Mouse (Mus musculus) lung, adult 18-20 months (tissue): ENCODE results near the gene Crabp2.

ENCODE experiments used
- DNase-seq, 2 experiments: peaks; one replicate each; pipeline ENCODE4 v3.0.0; 2022; ENCODE audit warnings: mixed read lengths in 2 of 2

Gene Crabp2

DNA sequence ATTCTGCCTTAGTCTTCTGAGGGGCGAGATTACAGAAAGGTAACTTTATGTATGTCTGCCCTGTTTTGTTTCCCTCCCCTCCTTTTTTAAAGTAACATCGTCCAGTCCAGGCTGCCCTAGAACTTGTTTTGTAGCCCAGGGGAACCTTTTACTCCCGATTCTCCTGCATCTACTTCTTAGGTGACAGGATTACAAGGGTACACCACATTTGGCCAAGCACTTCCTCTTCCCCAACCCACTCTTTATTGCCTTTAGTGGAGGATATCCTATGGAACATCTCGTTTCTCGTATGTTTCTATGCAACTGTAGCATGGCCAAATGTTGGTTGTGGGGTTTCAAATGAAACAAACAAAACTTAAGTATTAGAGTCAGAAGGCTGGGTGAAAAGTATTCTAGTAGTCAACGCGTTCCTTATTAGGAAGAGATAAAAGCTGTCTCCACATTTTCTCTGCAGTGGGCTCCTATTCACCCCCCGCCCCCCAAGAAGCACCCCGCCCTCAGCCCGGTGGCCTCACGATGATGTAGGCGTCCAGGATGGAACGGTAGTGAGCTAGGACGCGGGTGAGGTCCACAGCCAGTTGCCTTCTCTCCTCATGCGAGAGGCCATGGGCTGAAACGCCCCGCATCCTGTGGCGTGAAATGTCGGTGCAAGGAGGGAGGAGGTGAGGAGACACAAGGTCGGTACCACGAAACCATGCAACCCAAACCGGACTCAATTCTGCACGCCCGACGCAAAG, 19.0 kb upstream of the Crabp2 start:
- no peak for DNase-seq

DNA sequence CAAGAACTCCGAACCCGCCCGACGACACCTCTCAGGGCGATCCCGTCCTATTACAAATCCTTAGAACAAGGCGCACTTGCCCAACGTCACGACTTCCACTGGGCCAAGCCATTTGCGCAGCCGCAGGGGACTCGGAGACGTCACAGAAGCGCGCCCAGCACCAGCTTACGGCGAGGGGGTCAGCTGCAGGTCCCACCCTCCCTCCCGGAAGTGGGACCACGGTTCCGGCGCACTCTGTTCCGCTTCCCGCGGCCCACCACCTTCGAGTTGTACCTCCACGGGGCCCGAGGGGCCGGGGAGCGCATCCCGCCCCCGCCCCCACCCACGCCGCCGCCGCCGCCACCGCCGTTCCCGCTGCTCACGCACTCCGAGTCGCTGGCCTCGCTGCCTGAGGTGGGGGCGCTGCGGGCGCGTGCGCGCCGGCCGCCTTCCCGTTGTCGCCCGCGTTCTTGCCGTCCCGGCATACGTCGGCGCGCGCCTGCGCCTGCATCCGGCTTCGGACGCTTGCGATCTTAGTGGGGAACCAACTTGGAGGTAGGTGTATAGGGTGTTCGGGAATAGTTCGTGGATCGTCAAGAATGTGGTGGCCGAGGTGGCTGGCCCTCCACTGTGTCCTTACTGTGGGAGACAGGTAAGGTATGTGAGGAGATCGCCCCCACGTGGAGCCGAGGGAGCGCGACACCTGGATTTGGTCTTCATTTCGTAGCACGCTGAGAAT, 18.2 kb upstream of the Crabp2 start, which contains the start of the genes Isg20l2 and Rrnad1:
Gene Isg20l2 (plus strand): TSS at position 237 of the 718 bp plus-strand sequence.
Gene Rrnad1 (minus strand): TSS at position 640 of the 718 bp plus-strand sequence.
- DNase-seq: peak; percentile 97 to 98

DNA sequence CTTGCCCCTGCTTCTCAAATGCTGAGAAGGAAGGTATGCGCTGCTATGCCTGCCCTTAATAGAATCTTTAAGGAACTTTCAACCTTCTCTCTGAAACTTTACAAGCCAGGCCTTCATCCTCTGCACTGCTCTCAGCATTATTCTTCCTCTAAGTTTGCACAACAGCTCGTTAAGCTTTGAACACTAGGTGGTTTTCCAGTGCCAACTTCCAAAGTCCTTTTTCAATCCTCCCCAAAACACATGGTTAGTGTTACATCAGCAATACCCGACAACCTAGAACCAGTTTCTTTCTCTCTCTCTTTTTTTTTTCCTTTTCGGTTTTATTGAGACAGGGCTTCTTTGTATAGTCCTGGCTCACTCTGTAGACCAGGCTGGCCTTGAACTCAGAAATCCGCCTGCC, 14.4 kb upstream of the Crabp2 start:
- DNase-seq: no peak

DNA sequence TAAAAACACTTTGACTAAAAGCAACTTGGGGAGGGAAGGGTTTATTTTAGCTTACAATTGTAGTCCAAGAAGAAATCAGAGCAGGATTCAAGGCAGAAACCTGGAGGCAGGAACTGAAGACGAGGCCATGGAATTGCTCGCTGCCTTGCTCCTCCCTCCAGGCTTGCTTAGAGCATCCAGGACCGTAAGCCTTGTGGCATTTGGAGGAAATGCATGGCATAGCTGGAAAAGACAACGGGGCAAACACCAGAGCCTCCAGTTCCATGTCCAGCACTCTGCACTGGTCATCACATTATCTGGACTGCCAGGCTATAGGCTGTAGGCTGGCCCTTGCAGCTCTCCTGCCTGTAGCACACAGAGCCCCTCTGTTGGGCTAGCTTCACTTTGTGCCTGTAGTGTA, 14.0 kb upstream of the Crabp2 start:
- DNase-seq: no peak

DNA sequence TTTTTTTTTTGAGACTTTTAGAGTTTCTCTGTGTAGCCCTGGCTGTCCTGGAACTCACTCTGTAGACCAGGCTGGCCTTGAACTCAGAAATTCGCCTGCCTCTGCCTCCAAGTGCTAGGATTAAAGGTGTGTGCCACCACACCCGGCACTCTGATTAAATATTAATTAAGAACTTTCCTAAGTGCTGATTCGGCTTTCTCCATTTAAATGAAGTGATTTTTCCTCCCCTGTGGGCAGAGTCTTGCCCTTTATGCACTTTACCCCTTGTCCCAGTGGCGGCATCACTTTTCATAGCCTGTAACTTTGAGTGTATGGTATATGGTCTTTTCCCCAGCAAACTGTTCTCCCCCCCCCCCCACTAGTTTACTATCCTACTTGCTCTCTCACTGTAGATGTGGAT, 13.3 kb upstream of the Crabp2 start:
- DNase-seq: no peak

DNA sequence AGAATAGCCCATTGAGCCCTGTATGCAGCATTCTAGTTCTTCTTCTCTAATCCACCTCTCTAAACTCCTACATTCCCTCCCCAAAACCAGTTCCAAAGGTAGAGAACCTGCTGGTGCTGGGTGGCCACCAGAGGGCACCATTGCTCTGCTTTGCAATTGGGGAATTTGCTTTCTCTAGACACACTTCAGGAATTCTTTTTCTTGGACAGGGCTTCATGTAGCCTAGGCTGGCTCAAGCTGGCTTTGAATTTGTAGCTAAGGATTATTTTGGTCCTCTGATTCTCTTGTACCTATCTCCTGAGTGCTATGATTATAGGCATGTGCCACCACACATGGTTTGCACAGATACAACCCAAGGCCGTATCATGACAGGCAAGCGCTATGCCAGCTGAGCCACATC, 12.7 kb upstream of the Crabp2 start:
- peak; percentile 68 to 70 for DNase-seq

- DNase-seq: no peak
Observed at GRCm38 (mm10) chr3:87940611-87941010, 7.9 kb upstream of the Crabp2 start.

- no peak for DNase-seq
Observed at GRCm38 (mm10) chr3:87942471-87942870, 6.0 kb upstream of the Crabp2 start.

GRCm38 (mm10) chr3:87943586-87943985, 4.9 kb upstream of the Crabp2 start:
- DNase-seq: no peak

DNA sequence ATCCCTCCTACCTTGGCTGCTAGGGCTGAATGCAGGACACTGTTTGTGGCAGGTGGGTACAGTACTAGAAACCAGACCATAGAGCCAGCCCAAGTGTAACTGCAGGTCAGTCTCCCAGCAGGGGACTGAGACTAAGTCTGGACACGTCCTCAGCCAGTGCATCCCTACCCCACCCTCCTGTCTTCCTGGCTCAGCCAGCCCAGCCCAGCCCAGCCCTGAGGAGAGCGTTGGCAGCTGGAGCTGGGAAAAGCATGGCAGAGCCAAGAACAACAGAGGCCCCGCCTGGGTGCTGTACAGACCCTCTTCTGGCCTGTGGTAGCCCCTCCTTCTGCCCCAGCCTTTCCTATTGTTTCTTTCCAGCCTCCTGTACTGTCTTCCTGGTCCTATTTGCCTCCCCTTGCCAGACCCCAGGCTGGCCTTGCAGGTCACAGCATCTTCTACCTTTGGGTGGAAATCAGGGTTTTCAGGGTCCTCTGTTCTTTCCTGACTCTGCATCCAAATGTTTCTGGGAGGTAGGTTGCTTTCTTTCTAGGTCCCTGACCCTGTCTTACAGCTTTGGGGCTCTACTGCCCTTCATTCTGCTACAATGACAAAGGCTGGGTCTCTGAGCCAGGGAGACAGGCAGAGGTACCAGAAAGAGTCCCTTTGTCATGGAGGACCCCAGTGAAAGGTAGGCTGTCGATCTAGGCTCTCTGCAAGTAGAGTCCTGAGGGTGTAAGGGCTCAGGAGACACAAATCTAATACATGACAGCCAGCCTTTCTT, 3.4 kb upstream of the Crabp2 start:
- DNase-seq: no peak

DNA sequence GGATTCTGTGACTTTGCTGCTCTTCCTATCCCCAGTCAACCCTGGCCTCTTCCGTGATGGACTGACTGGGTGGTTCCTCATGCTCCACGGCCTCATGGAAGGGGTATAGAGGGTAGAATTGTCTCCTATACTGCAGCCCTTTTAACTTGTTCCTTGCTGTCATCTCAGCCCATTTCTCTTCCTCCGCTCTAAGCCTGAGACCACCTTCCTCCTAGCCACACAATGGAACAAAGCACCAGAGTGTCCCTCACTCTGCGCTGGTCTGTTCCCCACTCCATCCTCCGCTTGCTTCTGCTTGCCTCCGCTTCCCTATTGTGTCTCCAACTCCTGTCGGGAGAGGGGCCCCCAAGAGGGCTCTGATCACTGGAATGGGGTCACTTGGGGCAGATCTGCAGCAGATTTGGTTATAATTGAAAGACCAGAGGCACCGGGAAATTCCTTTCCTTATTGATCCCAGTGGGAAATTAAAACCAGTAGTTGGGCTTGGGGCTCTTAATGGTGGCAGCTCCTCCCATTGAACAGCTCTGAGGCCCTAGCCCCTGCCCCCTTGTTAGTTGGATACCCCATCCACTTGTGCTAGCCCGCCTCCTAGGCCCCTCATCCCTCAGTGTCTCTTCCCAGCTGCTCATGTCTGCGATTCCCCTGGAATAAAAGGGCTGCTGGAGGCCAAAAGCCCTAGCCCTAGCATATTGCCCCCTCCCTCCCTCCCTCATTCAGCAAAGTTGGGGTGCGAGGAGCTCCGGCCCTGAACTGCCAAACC, 2.5 kb upstream of the Crabp2 start:
- DNase-seq: no peak

GRCm38 (mm10) chr3:87946541-87946860, 2.0 kb upstream of the Crabp2 start:
- DNase-seq: no peak

GRCm38 (mm10) chr3:87947056-87947810, 1.2 kb upstream of the Crabp2 start:
- no peak for DNase-seq

DNA sequence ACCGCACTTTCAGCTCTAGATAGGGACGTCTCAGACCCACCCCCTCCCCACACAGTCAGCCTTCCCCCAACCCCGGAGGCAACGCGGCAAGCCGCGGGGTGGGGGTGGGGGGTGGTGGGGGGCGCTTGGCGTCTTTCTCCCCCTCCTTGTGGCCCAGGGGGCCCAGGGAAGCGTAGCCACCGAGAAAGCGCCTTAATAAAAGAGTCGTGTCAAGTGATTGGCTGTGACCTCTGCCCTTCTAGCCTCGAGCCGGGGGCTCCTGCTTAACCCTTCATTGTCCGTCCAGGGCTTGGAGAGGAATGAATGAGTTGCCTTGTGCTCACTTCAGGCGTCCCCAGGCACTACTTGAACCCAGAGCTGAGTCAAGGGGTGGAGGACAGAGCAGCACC, 661 bp upstream of the Crabp2 start:
- no peak for DNase-seq

DNA sequence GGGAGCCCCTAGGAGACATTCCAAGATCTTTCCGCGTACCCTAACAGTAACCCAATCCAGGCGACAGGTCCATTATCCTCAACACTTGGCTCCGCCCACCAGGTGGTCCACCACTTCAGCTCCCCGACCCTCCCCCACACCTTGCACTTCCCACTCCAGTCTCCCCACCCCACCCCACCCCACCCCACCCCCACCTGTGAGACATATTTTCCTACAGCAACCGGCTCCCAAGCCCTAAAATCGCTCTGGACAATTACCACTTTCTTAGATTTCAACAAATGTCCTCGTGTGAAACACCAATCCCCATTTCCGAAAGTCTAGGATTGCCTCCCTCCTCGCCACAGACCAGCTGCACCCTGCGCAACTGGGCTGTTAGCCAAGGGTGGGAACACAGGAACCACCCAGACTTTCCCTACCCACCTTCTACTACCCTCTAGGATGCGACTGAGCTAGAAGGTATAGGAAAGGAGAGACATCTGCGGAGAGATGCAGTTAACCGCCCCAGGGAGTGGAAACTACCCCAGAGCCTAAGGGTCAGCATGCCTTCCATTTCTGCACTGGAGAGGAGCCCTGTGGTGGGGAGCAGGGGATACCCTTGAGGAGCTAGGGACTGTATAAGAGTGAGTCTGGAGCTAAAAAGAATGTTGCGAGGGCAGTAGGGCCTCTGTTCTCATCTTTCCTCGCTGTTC, 944 bp downstream of the Crabp2 start:
- no peak for DNase-seq

GRCm38 (mm10) chr3:87949955-87950515, 1.6 kb downstream of the Crabp2 start:
- no peak for DNase-seq

- no peak for DNase-seq
Observed at GRCm38 (mm10) chr3:87951946-87952345, 3.5 kb downstream of the Crabp2 start.

DNA sequence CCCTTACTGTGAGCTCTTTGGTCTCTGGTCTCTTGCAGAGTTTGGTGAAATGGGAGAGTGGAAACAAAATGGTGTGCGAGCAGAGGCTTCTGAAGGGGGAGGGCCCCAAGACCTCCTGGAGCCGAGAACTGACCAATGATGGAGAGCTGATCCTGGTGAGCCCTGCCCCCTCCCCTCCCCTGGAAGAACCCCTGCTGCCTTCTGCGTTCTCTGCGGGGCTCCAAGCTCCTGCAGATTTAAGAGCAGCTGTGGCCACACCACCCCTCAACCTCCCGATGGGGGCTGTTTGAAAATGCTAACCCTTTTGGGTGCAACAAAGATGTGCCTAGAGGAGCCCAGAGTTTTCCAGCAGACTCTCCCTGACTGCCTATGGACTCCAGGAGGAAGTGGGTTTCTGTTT, 4.0 kb downstream of the Crabp2 start:
- no peak for DNase-seq

- DNase-seq: no peak
Observed at GRCm38 (mm10) chr3:87958056-87958455, 9.6 kb downstream of the Crabp2 start.

GRCm38 (mm10) chr3:87958476-87958875, 10.0 kb downstream of the Crabp2 start:
- no peak for DNase-seq

DNA sequence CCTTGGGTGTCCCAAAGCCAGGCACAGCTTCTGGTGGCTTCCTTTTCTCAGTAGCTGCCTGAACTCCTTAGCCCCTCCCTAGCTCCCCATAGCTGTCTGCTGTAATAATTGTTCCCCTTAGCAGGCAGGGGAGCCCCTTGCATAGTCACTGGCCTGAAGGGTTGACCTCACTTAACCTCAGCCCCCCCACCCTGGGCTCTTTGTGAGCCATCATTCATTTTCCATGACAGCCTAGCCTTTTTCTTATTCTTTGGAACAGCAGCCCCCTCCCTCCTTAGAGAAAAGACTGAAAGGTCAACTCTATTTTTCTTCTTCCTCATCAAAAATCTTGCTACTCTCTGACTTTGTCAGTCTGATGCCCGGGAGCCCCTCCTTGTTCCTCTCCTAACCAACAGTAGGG, 10.5 kb downstream of the Crabp2 start:
- DNase-seq: no peak
